Mouse (Mus musculus): Measurements from ENCODE around the gene BC030867.

BC030867 gene

DNA sequence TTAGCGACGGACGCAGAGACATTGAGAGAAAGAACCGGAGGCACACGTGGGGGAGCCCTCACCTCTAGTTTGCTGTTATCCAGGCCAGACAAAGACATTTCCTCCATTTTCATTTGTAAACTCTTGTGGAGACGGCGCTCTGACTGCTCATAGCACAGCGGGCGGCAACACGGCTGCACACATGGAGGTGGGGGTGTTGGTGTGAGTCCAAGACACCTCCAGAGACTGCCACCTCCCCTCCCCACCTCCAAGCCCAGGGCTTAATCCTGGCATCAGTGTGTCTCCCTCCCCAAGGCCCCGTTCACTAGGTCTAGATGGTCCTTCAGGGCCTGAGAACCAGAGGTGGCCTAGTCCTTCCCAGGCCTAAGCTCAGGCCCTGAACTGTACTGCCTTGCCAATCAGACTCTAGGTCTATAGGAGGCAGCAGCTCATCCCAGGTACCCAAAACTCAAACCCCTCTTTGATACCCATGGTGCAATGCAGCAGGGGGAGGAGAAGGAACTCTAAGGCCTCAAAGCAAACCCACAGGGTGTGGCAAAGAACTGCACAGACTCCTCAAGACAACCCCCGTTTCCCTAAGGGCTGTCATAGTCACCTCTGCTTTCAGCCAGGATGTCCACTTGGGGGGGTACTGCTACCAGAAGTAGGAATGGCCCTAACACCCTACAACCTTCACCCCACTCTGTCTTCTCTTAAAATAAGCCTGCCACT, 46.4 kb downstream of the BC030867 start:
- DNase-seq, result no peak

DNA sequence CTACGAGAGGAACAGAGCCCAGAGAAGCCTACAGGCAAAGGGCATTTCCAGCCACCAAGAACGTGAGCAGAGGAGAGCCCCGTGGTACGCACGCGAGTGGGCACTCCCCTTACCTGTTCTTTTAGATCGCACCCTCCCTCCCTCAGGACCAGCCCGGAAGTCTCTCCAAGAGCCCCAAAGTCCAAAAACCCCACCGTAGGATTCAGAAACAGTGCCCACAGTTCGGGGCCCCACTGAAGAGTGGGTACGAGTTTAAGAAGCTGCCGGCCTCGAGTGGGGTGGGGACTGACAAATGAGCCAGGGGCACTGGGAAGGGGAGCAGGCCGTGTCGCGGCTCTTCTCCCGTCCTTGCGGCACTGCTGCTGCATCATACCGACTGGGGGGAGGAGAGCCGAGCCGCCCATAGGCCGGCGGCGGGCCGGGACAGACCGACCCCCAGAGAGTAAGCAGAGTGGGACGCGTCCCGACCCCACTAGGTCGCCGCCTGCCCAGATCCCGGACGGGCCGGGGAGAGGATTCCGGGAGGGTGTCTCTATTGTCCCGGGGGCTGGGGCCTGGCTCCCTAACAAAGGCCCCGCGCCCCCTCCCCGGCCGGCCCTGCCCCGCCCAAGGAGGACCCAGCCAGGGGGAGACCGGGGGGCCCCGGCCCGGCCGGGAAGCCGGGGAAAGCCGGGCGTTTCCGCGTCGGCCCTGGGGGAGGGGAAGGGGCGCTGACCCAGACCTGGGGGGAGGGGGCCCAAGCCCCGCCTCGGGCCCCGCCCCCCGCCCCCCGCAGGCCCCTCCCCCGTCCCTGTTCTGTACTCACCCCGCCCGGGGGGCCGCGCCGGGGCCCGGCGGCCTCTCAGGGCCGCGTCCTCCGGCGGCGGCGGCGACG, 47.2 kb downstream of the BC030867 start:
- DNase-seq, result no peak

DNA sequence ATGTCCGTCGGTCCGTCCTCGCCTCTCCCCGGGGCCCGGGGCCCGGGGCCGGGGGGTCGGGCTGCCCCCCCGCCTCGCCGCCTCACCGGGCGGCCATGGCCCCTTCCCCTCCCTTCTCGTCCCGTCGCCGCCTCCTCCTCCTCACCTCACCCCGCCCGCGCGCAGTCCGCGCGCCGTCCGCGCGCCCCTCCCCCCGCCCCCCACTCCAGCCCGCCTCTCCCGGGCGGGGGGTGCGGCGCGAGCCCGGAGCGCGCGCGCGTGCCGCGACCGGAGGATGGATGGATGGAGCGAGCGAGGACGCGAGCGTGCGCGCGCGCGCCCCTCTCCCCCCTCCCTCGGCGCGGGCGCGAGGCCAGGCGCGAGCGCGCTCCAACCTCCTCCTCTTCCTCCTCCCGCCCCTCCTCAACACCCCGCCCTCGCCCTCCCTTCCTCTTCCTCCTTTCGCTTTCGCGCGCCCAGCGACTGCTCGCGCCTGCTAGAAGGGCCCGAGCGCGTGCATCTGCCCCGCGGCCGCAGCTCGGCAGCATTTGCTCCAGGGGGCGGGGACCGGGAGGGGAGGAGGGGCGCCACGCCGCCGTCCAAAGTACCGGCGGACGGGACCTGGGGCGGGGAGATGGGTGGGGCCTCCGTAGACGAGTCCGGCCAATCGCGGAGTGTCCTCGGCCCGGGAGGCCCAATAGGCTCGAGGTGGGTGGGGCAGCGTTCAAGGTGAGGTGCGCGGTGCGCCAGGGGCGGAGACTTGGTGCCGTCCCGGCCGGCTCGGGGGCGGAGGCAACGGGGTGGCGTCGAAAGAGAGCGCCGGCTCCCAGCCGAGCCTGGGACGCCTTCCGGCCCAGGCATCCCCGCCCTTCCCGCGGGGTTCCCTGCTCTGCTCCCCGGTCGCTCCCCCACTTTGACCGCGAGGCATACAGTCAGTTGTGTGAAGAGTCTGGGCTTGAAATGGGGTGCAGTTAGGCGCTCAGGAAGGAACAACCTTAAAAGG, 48.1 kb downstream of the BC030867 start, which contains the start of gene Atxn7l3:
TSS of gene Atxn7l3 (minus strand) at position 141 of the 982 bp plus-strand sequence.
- DNase-seq, result peak; percentile 98 to 99

DNA sequence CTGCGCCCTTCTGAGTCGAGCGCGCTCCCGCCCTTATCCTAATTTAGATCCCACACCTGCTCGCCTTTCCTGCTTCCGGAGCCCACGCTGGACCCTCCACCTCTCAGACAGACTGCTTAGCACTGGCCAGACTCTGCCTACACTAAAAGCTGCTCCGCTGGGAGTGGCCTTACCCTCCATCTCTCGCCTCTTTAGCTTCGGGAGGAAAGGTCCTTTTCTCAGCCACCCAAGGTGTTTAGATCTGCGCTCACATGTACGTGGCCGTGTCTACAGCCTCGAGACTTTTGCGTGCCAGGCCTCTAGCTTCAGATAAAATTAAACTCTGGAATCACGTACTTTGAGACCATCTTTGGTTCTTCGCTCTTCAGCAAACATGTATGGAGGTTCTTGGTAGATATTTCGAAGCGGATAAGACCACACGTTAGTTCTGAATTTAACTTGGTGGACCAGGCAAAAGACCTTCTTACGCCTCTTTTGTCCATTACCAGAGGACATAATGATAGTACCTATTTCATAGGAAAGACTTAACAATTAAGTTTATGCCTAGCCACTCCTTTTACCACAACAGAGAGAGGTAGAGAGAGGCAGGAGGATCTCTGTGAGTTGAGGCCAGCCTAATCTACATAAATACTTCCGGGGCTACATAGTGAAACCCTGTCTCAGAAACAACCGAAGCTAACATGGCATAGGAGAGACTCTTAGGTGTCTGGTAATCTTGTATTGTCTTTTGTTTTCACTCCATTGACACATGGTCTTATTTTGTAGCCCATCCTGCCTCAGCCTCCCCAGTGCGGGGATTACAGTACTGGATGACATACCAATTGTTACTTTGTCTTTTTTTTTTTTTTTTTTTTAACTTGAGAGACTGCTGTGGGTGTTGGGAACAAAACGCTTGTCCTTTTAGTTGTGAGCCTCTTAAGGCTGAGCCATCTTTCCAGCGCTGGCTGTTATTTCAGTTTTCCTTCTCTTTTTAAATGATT, 49.2 kb downstream of the BC030867 start:
- peak in 1 of 2 experiments; percentile 42 for DNase-seq

DNA sequence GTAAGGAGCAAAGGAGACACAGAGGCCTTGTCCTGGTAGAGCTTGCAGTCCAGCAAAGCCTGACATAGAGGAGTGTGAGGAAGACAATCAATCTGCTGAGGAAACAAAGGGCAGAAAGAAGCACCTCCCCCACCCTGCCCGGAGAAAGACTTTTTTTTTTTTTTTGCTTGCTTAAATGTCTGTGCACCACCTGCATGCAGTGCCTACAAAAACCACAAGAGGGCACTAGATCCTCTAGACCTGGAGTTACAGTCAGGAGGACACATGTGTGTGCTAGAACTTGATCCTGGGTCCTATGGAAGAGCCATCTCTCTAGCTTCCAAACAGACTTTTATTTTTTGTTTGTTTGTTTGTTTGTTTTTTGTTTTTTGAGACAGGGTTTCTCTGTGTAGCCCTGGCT, 51.2 kb downstream of the BC030867 start:
- DNase-seq, result peak in 1 of 2 experiments; percentile 78

DNA sequence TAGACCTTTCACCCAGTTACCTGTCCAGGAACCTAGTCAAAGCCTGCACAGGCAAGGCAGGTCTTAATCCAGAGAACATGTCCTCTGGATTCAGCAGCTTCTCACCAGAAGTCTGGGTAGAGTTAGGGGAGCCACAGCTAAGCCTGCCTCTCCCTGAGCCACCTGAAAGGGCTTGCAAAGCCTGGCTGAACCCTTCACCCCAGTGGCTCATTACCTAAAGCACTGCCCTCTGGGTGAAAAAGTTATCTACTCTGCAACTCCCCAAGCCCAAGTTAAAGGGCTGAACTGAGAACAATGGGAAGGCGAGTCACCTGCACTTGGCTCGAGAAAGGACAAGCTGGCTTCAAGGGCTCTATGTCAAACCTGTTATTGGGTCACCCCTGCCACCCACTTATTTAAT, 55.5 kb downstream of the BC030867 start:
- no peak for DNase-seq

DNA sequence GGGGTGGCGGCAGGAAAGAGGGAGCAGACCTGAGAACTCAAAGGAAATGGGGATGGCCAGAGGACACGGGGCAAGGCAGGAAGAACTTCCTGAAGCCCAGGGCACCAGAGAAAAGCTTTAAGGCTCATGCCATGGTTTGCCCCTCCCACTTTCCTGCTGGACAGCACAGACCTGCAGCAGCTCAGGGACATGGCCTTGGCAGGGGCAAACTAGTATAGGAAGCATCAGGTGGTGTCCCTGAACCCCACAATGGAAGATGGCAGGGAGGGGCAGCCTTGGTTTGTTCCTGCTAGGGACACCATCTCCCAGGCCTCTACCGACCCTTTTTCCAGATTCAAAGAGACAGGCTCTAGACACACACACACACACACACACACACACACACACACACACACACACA, 56.7 kb downstream of the BC030867 start:
- no peak for DNase-seq

DNA sequence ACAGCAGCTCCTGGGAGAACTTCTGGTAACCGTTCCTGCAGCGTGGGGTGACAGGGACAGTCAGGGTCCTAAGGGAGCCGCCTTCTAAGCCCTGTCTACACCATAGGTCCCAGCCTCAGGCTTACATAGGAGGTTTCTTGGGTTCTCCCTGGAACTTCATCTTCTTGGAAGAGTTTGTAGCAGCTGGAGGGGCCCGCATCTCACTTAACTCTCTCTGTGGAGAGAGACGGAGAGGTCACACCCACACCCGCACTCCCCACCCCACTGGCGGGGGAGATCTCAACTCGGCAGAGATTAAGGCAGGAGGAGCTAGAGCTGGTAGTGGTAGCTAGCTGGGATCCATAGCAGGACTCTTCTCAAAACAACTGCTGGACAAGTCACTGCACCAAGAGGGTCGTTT, 59.4 kb downstream of the BC030867 start:
- DNase-seq, result no peak

DNA sequence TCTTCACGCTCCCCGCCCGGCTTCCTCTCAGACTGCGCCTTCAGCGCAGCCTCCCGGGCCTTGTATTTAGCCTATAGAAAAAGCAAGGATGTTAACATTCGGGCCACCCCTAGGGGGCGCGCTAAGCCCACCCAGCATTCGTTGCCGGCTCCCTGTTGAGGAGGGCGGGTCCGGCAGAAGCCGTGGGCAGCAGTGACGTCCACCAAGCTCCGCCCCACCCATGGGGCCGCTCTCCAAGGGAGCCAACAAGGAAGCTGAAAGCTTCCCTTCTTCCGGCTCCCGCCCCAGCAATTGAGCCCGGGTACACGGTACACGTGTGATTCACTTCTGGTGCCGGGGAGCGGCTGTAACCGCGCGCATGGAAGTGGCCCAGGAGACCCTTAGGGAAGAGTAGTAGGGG, 60.3 kb downstream of the BC030867 start:
- peak; percentile 96 to 97 for DNase-seq

DNA sequence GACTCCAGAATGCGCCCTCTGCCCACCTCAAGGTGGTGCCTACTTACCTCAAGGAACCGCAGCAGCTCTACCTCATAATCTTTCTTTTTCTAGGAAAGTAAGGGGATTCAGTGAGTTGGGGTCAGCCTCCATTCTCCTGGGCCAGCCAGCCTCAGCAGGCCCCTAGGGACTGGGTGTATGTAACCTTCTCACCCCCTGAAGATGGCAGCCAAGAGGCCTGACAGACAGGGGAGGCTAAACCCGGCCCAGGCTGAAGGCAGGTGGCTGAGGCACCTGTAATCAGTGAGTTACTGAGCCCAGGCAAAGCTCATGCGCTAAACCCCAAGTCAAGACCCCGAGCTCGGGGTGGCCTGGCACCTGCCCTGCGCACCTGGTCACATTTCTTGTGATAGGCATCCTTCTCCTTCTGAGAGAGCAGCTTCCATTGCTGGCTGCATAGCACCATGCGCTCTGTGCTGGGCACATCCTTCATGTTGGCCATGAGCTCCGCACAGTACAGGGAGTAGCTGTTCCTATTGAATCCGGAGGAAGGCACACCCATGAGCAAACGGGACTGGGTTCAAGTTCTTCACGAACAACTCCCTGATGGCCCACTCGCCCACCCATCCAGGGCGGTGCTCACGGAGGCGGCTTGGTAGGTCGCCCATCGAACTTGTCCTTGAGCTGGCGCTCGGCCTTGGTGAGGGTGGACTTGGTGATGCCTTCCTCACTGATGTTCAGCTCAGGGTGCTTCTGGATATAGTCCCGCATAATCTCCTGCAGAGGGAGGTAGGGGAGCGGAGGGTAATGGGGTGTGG, 61.3 kb downstream of the BC030867 start:
- DNase-seq, result no peak

DNA sequence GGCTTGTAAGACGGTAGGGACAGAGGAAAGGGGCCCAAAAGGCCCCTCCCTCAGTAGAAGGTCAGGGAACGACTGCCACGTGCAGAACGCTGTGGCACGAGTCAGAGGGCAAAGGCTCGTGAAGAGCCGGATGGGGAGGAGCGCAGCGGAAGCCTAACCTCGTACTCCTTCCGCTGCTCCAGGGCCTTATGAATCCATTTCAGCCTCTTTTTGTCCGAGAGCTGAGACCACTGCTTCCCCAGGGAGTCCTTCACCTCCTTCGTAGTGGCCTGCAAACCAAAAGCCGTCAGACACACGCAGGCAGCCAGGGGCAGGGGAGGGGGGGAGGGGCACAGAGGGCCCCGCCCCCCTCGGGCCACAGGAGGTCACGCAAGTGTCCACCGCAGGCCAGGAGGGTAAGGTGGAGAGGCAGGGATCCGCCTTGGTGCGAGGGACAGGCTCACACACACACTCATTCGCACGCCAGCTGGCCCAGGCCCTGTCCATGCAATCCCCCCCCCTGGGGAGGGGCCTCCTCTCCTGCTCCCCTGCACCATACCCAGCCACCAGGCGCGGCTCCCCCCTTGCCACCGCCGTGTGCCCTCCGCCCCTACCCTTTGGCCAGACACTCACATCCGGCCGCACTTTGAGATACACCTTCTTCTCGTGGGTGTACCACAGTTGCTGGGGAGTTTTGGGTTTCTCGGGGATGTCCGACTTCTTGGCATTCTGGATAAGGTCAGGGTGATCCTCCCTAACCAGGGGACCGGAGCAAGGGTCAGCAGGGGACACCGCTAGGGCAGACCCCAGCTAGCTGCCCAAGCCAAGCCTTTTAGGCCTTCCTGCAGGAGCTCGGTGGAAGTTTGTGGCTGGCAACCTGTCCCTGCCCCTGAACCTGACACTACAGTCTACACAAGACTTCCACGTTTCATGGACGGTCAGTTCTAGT, 62.4 kb downstream of the BC030867 start:
- DNase-seq, result no peak

DNA sequence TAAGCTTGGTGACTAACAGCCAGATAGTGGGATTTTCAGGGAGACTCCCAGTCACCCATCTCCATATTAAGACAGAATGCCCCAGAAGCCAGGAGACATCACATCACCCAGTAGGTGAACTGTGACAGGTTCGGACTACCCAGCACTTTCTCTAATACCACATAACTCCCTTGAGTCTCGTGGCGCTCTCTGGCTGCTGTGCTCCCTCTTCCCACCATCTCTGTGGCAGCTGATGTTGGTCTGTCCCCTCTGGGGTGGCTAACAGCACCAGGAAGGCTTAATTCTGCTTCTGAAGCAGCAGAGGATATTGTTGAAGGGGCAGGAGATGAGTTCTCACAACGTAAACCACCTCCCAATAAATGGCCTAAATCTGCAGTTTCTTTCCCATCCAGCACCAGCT, 63.3 kb downstream of the BC030867 start:
- DNase-seq, result no peak

DNA sequence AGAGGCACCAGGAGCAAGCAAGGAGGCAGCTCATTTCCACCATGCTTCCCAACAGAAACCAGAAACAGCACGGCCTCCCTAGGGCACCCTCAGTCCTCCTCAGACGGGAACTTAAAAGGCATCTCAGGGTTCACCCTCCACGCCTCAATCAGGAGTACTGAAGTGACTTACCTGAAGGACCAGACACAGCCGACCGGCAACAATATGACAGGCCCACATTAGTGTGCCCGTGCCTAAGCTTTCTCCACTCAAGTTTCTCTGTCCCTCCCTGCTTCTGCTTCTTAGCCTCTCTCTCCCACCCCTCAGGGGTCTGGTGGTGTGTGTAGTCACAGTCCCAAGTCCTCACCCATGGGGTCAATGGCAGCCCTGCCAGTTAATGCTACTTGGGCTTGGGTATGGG, 63.9 kb downstream of the BC030867 start:
- no peak for DNase-seq

DNA sequence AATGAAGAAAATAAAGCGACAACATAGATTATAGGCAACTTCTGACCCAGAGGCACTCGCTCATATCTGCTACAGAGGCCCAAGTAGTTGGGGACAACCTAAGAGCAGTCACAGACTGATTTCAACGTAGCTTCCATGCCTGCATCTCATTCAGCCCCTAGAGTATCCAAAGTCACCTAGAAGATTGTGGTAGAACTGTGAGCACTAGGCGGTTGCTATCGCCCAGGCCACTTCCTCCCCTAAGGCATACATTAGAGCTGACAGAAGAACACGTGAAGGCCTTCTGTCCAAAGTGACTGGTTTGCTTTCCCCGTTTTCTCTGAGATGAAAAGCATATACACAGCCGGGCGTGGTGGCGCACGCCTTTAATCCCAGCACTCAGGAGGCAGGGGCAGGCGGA, 65.6 kb downstream of the BC030867 start:
- DNase-seq, result no peak
